Mouse (Mus musculus) C2C12 (cell line): Measurements from ENCODE around the gene Gal3st1.

Experiments used
- CTCF ChIP-seq: IDR thresholded peaks from one replicate; pipeline ENCODE4 v1.5.1; 2011; ENCODE audit not compliant: control insufficient read depth, insufficient read depth, insufficient read length
- MYOD1 ChIP-seq: IDR thresholded peaks from one replicate; pipeline ENCODE4 v1.6.1; 2011; ENCODE audit warnings: low read depth; ENCODE audit not compliant: control insufficient read depth, insufficient read length

- TF ChIP-seq CTCF (no peak), MYOD1 (no peak)
These were observed 50.0 kb downstream of the Gal3st1 start for GRCm38 (mm10) chr11:4033471-4033870.
